Mouse (Mus musculus): ENCODE data around the gene Dek.

- TF ChIP-seq CTCF (conservative IDR thresholded peaks at IDR 0.05; ENCODE audit: insufficient read depth, insufficient read length, low read depth, low read length) (no peak), POLR2A (IDR thresholded peaks at IDR 0.05; ENCODE audit: low read depth, low read length) (no peak)
Measured at GRCm38 (mm10) chr13:47056781-47057180, 49.2 kb downstream of the Dek start.

Measured in kidney, adult 2 months (tissue).